Mouse (Mus musculus) adrenal gland, postnatal 25 days (tissue): ENCODE measurements around the gene Astn2. TPM values are rescaled to one million over a fixed set of nuclear protein-coding genes. Genes with fewer than 3 reads are reported as not detected.

ENCODE experiments used
- DNase-seq: peaks from one replicate; pipeline ENCODE4 v3.0.0; 2021; ENCODE audit warnings: mixed read lengths
- total RNA-seq: library from RNA; stranded (reverse); gene quantifications from 2 replicates; pipeline ENCODE4 v1.2.3, GENCODE M21; 2021

The Astn2 gene
- total RNA-seq, 1 experiment from 2014 or later, result 1.1 TPM

GRCm38 (mm10) chr4:66158714-66159113 lies 245.7 kb downstream of the Astn2 start:
- no peak for DNase-seq

GRCm38 (mm10) chr4:66157439-66158113 lies 246.8 kb downstream of the Astn2 start:
- no peak for DNase-seq

GRCm38 (mm10) chr4:66146546-66146945 lies 257.9 kb downstream of the Astn2 start:
- DNase-seq, result no peak

- no peak for DNase-seq
Observed at GRCm38 (mm10) chr4:66126181-66126580, 278.2 kb downstream of the Astn2 start.

GRCm38 (mm10) chr4:66122766-66123358 lies 281.5 kb downstream of the Astn2 start:
- DNase-seq, result no peak

GRCm38 (mm10) chr4:66114243-66114642 lies 290.2 kb downstream of the Astn2 start:
- no peak for DNase-seq

- no peak for DNase-seq
Observed at GRCm38 (mm10) chr4:66102037-66102436, 302.4 kb downstream of the Astn2 start.

- no peak for DNase-seq
Observed at GRCm38 (mm10) chr4:66097629-66098028, 306.8 kb downstream of the Astn2 start.

GRCm38 (mm10) chr4:66096104-66096503 lies 308.3 kb downstream of the Astn2 start:
- DNase-seq, result no peak

- DNase-seq, result no peak
Observed at GRCm38 (mm10) chr4:66057161-66057560, 347.2 kb downstream of the Astn2 start.

- DNase-seq, result no peak
Observed at GRCm38 (mm10) chr4:66055690-66056089, 348.7 kb downstream of the Astn2 start.

GRCm38 (mm10) chr4:66043014-66043672 lies 361.3 kb downstream of the Astn2 start:
- no peak for DNase-seq

GRCm38 (mm10) chr4:66033826-66034225 lies 370.6 kb downstream of the Astn2 start:
- DNase-seq, result no peak

- DNase-seq, result no peak
Observed at GRCm38 (mm10) chr4:66031320-66031870, 373.0 kb downstream of the Astn2 start.

GRCm38 (mm10) chr4:66029901-66030300 lies 374.5 kb downstream of the Astn2 start:
- DNase-seq, result no peak

GRCm38 (mm10) chr4:66027866-66028265 lies 376.5 kb downstream of the Astn2 start:
- DNase-seq, result no peak

- DNase-seq, result peak; percentile 1
Observed at GRCm38 (mm10) chr4:66025393-66026062, 378.9 kb downstream of the Astn2 start.

GRCm38 (mm10) chr4:66002936-66003335 lies 401.5 kb downstream of the Astn2 start:
- DNase-seq, result no peak

- no peak for DNase-seq
Observed at GRCm38 (mm10) chr4:65983643-65984042, 420.8 kb downstream of the Astn2 start.

- DNase-seq, result peak; percentile 2
Observed at GRCm38 (mm10) chr4:65982882-65983281, 421.5 kb downstream of the Astn2 start.

GRCm38 (mm10) chr4:65976251-65976650 lies 428.2 kb downstream of the Astn2 start:
- DNase-seq, result no peak

GRCm38 (mm10) chr4:65972395-65972794 lies 432.0 kb downstream of the Astn2 start:
- DNase-seq, result no peak

- no peak for DNase-seq
Observed at GRCm38 (mm10) chr4:65969318-65969717, 435.1 kb downstream of the Astn2 start.
